Mouse (Mus musculus) midbrain, embryonic 10.5 days (tissue): Measurements from ENCODE around the gene Hspb9. TPM values are rescaled to one million over a fixed set of nuclear protein-coding genes. Genes with fewer than 3 reads are reported as not detected.

Experiments used
- DNase-seq: peaks from one replicate; pipeline ENCODE4 v3.0.0-alpha.2; 2017; ENCODE audit warnings: low spot score
- H3K27ac ChIP-seq: fragments of 300-500 bp; sonication (generic); replicated peaks from 2 replicates; pipeline ENCODE4 v1.5.1; 2016; ENCODE audit warnings: mild to moderate bottlenecking
- H3K27me3 ChIP-seq: fragments of 300-500 bp; sonication (generic); 2 replicates; pipeline ENCODE4 v1.6.1; 2016; ENCODE audit warnings: low read depth, mild to moderate bottlenecking; ENCODE audit not compliant: poor library complexity, severe bottlenecking
- H3K36me3 ChIP-seq: fragments of 300-500 bp; sonication (generic); 2 replicates; pipeline ENCODE4 v1.6.1; 2016; ENCODE audit warnings: mild to moderate bottlenecking, moderate library complexity
- H3K4me1 ChIP-seq: fragments of 300-500 bp; sonication (generic); 2 replicates; pipeline ENCODE4 v1.6.1; 2016
- H3K4me3 ChIP-seq: fragments of 300-500 bp; sonication (generic); 2 replicates; pipeline ENCODE4 v1.5.1; 2016; ENCODE audit warnings: mild to moderate bottlenecking, moderate library complexity
- H3K9me3 ChIP-seq: fragments of 300-500 bp; sonication (generic); replicated peaks from 2 replicates; pipeline ENCODE4 v1.6.1; 2016; ENCODE audit warnings: mild to moderate bottlenecking
- WGBS: fragments of 180-500 bp; shearing (Covaris S2); methylation state at CpG from one replicate; pipeline ENCODE4 v1.1.7; 2016; 5-methylcytosine and 5-hydroxymethylcytosine counted together
- polyA plus RNA-seq: library from polyadenylated mRNA; unstranded; fragments of >200 nt; fragmentation: Nextera tagmentation; extraction: Ambion mirVana; gene quantifications from 2 replicates; pipeline ENCODE4 v1.2.1, GENCODE M21; 2016

Hspb9 gene
- polyA plus RNA-seq, 1 experiment from 2014 or later, result 0.26 TPM

- WGBS, result 35% methylated on average over 5 of the region's 5 CpGs
Measured at GRCm38 (mm10) chr11:100693154-100693553, 20.5 kb upstream of the Hspb9 start.

GRCm38 (mm10) chr11:100694926-100695325 is 18.7 kb upstream of the Hspb9 start:
- Histone ChIP-seq H3K27me3 (peaks cover 40% of the 10 kb centered on the region), H3K27ac (no peak overlapping the region), H3K4me3 (no peak overlapping the region), H3K9me3 (no peaks in the 10 kb centered on the region), H3K36me3 (no peaks in the 10 kb centered on the region), H3K4me1 (peaks cover 21% of the 10 kb centered on the region)
- WGBS, result 33% methylated on average over 5 of the region's 5 CpGs
- peak; percentile 79 for DNase-seq

More at GRCm38 (mm10) chr11:100693154-100693553, 20.5 kb upstream of the Hspb9 start:
- no peaks in the 10 kb centered on the region for H3K36me3 ChIP-seq
- H3K27ac ChIP-seq, result no peak overlapping the region
- H3K27me3 ChIP-seq, result peaks cover 42% of the 10 kb centered on the region
- H3K9me3 ChIP-seq, result no peaks in the 10 kb centered on the region
- H3K4me3 ChIP-seq, result no peak overlapping the region
- H3K4me1 ChIP-seq, result peaks cover 21% of the 10 kb centered on the region
- no peak for DNase-seq

- no peak for DNase-seq
- 73% methylated on average over 7 of the region's 7 CpGs for WGBS
Measured at GRCm38 (mm10) chr11:100697921-100698320, 15.7 kb upstream of the Hspb9 start.

GRCm38 (mm10) chr11:100700710-100701109 is 12.9 kb upstream of the Hspb9 start:
- Histone ChIP-seq H3K27ac (no peak overlapping the region), H3K4me3 (peak overlapping the region; percentile 39), H3K36me3 (peaks cover 15% of the 10 kb centered on the region), H3K4me1 (peaks cover 28% of the 10 kb centered on the region), H3K9me3 (no peaks in the 10 kb centered on the region), H3K27me3 (peaks cover 14% of the 10 kb centered on the region)
- 83% methylated on average over 3 of the region's 3 CpGs for WGBS
- DNase-seq, result no peak

More at GRCm38 (mm10) chr11:100697921-100698320, 15.7 kb upstream of the Hspb9 start:
- no peaks in the 10 kb centered on the region for H3K9me3 ChIP-seq
- H3K4me1 ChIP-seq, result peaks cover 26% of the 10 kb centered on the region
- H3K4me3 ChIP-seq, result no peak overlapping the region
- no peak overlapping the region for H3K27ac ChIP-seq
- H3K36me3 ChIP-seq, result no peaks in the 10 kb centered on the region
- peaks cover 18% of the 10 kb centered on the region for H3K27me3 ChIP-seq

- Histone ChIP-seq H3K27me3 (peaks cover 14% of the 10 kb centered on the region), H3K4me1 (peaks cover 28% of the 10 kb centered on the region), H3K9me3 (no peaks in the 10 kb centered on the region), H3K4me3 (peak overlapping the region; percentile 39), H3K36me3 (peaks cover 21% of the 10 kb centered on the region), H3K27ac (no peak overlapping the region)
- DNase-seq, result peak; percentile 38
- WGBS, result 4% methylated on average over 14 of the region's 14 CpGs
Measured at GRCm38 (mm10) chr11:100701301-100701700, 12.3 kb upstream of the Hspb9 start.

- Histone ChIP-seq H3K27ac (no peak overlapping the region), H3K36me3 (peaks cover 31% of the 10 kb centered on the region), H3K9me3 (no peaks in the 10 kb centered on the region), H3K27me3 (peaks cover 14% of the 10 kb centered on the region), H3K4me3 (no peak overlapping the region), H3K4me1 (peaks cover 28% of the 10 kb centered on the region)
- 40% methylated on average over 19 of the region's 19 CpGs for WGBS
- DNase-seq, result peak; percentile 66
Measured at GRCm38 (mm10) chr11:100702081-100702851, 11.4 kb upstream of the Hspb9 start.

GRCm38 (mm10) chr11:100702906-100703305 is 10.7 kb upstream of the Hspb9 start:
- 51% methylated on average over 7 of the region's 7 CpGs for WGBS
- Histone ChIP-seq H3K27ac (no peak overlapping the region), H3K4me1 (peaks cover 28% of the 10 kb centered on the region), H3K4me3 (no peak overlapping the region), H3K36me3 (peaks cover 37% of the 10 kb centered on the region), H3K27me3 (peaks cover 14% of the 10 kb centered on the region), H3K9me3 (no peaks in the 10 kb centered on the region)
- DNase-seq, result no peak

- Histone ChIP-seq H3K9me3 (no peaks in the 10 kb centered on the region), H3K4me3 (no peak overlapping the region), H3K36me3 (peaks cover 42% of the 10 kb centered on the region), H3K4me1 (peaks cover 28% of the 10 kb centered on the region), H3K27ac (no peak overlapping the region), H3K27me3 (peaks cover 14% of the 10 kb centered on the region)
- no peak for DNase-seq
- 71% methylated on average over 11 of the region's 11 CpGs for WGBS
Measured at GRCm38 (mm10) chr11:100703366-100703765, 10.3 kb upstream of the Hspb9 start.

- Histone ChIP-seq H3K4me3 (0 out of 2 replicates have a peak within 1 kb of the TSS, but pooled peaks have one; percentile 9), H3K27ac (no peak within 1 kb of the TSS), H3K9me3 (no peaks in the 10 kb centered on the region), H3K36me3 (peaks cover 48% of the 10 kb centered on the region), H3K27me3 (peaks cover 14% of the 10 kb centered on the region), H3K4me1 (peaks cover 28% of the 10 kb centered on the region)
- WGBS, result 75% methylated on average over 7 of the region's 7 CpGs
- no peak for DNase-seq
Measured at GRCm38 (mm10) chr11:100703851-100704531, 9.7 kb upstream of the Hspb9 start, which contains the start of gene Dhx58. Gene Dhx58 (minus strand): TSS chr11:100704271.

- DNase-seq, result no peak
- H3K27ac ChIP-seq, result no peak overlapping the region
- H3K4me3 ChIP-seq, result 0 out of 2 replicates have a peak overlapping the region, but pooled peaks have one; percentile 9
- peaks cover 14% of the 10 kb centered on the region for H3K27me3 ChIP-seq
- WGBS, result 92% methylated on average over 23 of the region's 23 CpGs
- no peaks in the 10 kb centered on the region for H3K9me3 ChIP-seq
- peaks cover 28% of the 10 kb centered on the region for H3K4me1 ChIP-seq
- peaks cover 60% of the 10 kb centered on the region for H3K36me3 ChIP-seq
Measured at GRCm38 (mm10) chr11:100705095-100705747, 8.4 kb upstream of the Hspb9 start.

- H3K36me3 ChIP-seq, result peaks cover 66% of the 10 kb centered on the region
- no peaks in the 10 kb centered on the region for H3K27me3 ChIP-seq
- H3K9me3 ChIP-seq, result no peaks in the 10 kb centered on the region
- H3K4me3 ChIP-seq, result no peak overlapping the region
- H3K4me1 ChIP-seq, result peaks cover 45% of the 10 kb centered on the region
- no peak overlapping the region for H3K27ac ChIP-seq
- WGBS, result 94% methylated on average over 9 of the region's 9 CpGs
- DNase-seq, result no peak
Measured at GRCm38 (mm10) chr11:100709201-100709810, 4.3 kb upstream of the Hspb9 start.

- no peaks in the 10 kb centered on the region for H3K9me3 ChIP-seq
- no peaks in the 10 kb centered on the region for H3K27me3 ChIP-seq
- H3K27ac ChIP-seq, result no peak overlapping the region
- peaks cover 61% of the 10 kb centered on the region for H3K36me3 ChIP-seq
- H3K4me1 ChIP-seq, result peaks cover 50% of the 10 kb centered on the region
- WGBS, result 97% methylated on average over 15 of the region's 15 CpGs
- no peak for DNase-seq
- H3K4me3 ChIP-seq, result peak overlapping the region; percentile 91; the same call in 1 of the 2 replicates
Measured at GRCm38 (mm10) chr11:100710528-100710927, 3.1 kb upstream of the Hspb9 start.
